Mouse (Mus musculus): ENCODE measurements at regions not wholly inside any gene's neighbourhood (a gene's known extent, or its start where the extent isn't known, plus 50 kb on each side); places are given as distances from the start of the nearest gene placed in this dataset.

GRCm38 (mm10) chr13:48094275-48095035 is 166.6 kb upstream of the Id4 start:
- DNase-seq: no peak

- no peak for DNase-seq
Measured at GRCm38 (mm10) chr13:48102156-48102555, 158.9 kb upstream of the Id4 start.

- DNase-seq: no peak
Measured at GRCm38 (mm10) chr13:48102576-48102975, 158.5 kb upstream of the Id4 start.

- no peak for DNase-seq
Measured at GRCm38 (mm10) chr13:48104766-48105165, 156.3 kb upstream of the Id4 start.

- DNase-seq: no peak
Measured at GRCm38 (mm10) chr13:48106946-48107345, 154.1 kb upstream of the Id4 start.

- DNase-seq: no peak
Measured at GRCm38 (mm10) chr13:48115890-48116289, 145.1 kb upstream of the Id4 start.

- DNase-seq: no peak
Measured at GRCm38 (mm10) chr13:48126582-48126981, 134.4 kb upstream of the Id4 start.

GRCm38 (mm10) chr13:48130724-48131123 is 130.3 kb upstream of the Id4 start:
- DNase-seq: peak; percentile 49

- DNase-seq: no peak
Measured at GRCm38 (mm10) chr13:48131681-48132080, 129.3 kb upstream of the Id4 start.

- no peak for DNase-seq
Measured at GRCm38 (mm10) chr13:48145976-48146375, 115.1 kb upstream of the Id4 start.

GRCm38 (mm10) chr13:48147061-48147460 is 114.0 kb upstream of the Id4 start:
- DNase-seq: no peak

- DNase-seq: peak; percentile 19
Measured at GRCm38 (mm10) chr13:48153248-48153647, 107.8 kb upstream of the Id4 start.

GRCm38 (mm10) chr13:48153684-48154413 is 107.2 kb upstream of the Id4 start:
- DNase-seq: no peak

GRCm38 (mm10) chr13:48154414-48155105 is 106.5 kb upstream of the Id4 start:
- DNase-seq: no peak

GRCm38 (mm10) chr13:48159020-48159910 is 101.8 kb upstream of the Id4 start:
- no peak for DNase-seq

- DNase-seq: no peak
Measured at GRCm38 (mm10) chr13:48160161-48160560, 100.9 kb upstream of the Id4 start.

- DNase-seq: no peak
Measured at GRCm38 (mm10) chr13:48161339-48161738, 99.7 kb upstream of the Id4 start.

GRCm38 (mm10) chr13:48164586-48164985 is 96.4 kb upstream of the Id4 start:
- no peak for DNase-seq

- DNase-seq: no peak
Measured at GRCm38 (mm10) chr13:48165838-48166237, 95.2 kb upstream of the Id4 start.

- DNase-seq: no peak
Measured at GRCm38 (mm10) chr13:48167976-48168375, 93.1 kb upstream of the Id4 start.

GRCm38 (mm10) chr13:48171309-48171953 is 89.6 kb upstream of the Id4 start:
- no peak for DNase-seq

GRCm38 (mm10) chr13:48171994-48172393 is 89.0 kb upstream of the Id4 start:
- no peak for DNase-seq

Data from gastrocnemius, postnatal 25 days (tissue).